Mouse (Mus musculus) MEL (cell line): Measurements from ENCODE around the gene Sgcd. TPM values are rescaled to one million over a fixed set of nuclear protein-coding genes. Genes with fewer than 3 reads are reported as not detected.

ENCODE experiments used
- DNase-seq: peaks from one replicate; pipeline ENCODE4 v3.0.0; 2011; ENCODE audit warnings: low read depth, low spot score
- H3K27ac ChIP-seq: 2 replicates; pipeline ENCODE4 v1.5.1; 2012; ENCODE audit warnings: low read depth, mild to moderate bottlenecking, control low read depth, low read length, moderate library complexity; ENCODE audit not compliant: control insufficient read depth
- H3K27me3 ChIP-seq, 2 experiments: fragments of 150-350 bp in 1 of 2; sonication (generic) in 1 of 2; 2 replicates each; pipeline ENCODE4 v1.6.1; 2012; ENCODE audit warnings: low read length in 2 of 2, mild to moderate bottlenecking in 2 of 2, improper control_type of control experiment in 1 of 2, moderate library complexity in 1 of 2; ENCODE audit not compliant: insufficient read depth in 2 of 2, control insufficient read depth in 1 of 2
- H3K36me3 ChIP-seq, 2 experiments: 2 replicates each; pipeline ENCODE4 v1.6.1; 2012 to 2014; ENCODE audit warnings: low read length in 2 of 2, improper control_type of control experiment in 1 of 2, inconsistent platforms in 1 of 2, mild to moderate bottlenecking in 1 of 2; ENCODE audit not compliant: insufficient read depth in 2 of 2, control insufficient read depth in 1 of 2
- H3K4me1 ChIP-seq, 2 experiments: fragments of 150-350 bp in 1 of 2; sonication (generic) in 1 of 2; 2 replicates each; pipeline ENCODE4 v1.6.1; 2012; ENCODE audit warnings: low read length in 2 of 2, improper control_type of control experiment in 1 of 2, mild to moderate bottlenecking in 1 of 2; ENCODE audit not compliant: insufficient read depth in 2 of 2, control insufficient read depth in 1 of 2
- H3K4me3 ChIP-seq, 2 experiments: fragments of 150-350 bp in 1 of 2; sonication (generic) in 1 of 2; 2 replicates each; pipeline ENCODE4 v1.5.1; 2012; ENCODE audit warnings: low read depth in 2 of 2, low read length in 2 of 2, mild to moderate bottlenecking in 2 of 2, moderate library complexity in 2 of 2, control low read depth in 1 of 2, improper control_type of control experiment in 1 of 2; ENCODE audit not compliant: control insufficient read depth in 1 of 2, insufficient read depth in 1 of 2
- H3K79me2 ChIP-seq: 2 replicates; pipeline ENCODE4 v1.6.1; 2012; ENCODE audit warnings: mild to moderate bottlenecking, low read length, moderate library complexity; ENCODE audit not compliant: control insufficient read depth, poor library complexity, insufficient read depth
- H3K9ac ChIP-seq: 2 replicates; pipeline ENCODE4 v1.6.1; 2012; ENCODE audit warnings: low read depth, mild to moderate bottlenecking, control low read depth, low read length, moderate library complexity; ENCODE audit not compliant: control insufficient read depth, poor library complexity, severe bottlenecking
- H3K9me3 ChIP-seq: fragments of 150-350 bp; sonication (generic); replicated peaks from 2 replicates; pipeline ENCODE4 v1.6.1; 2012; ENCODE audit warnings: mild to moderate bottlenecking, low read length, improper control_type of control experiment, moderate library complexity; ENCODE audit not compliant: insufficient read depth
- BHLHE40 ChIP-seq: IDR thresholded peaks from 2 replicates; pipeline ENCODE4 v1.6.1; 2012; ENCODE audit warnings: low read depth, mild to moderate bottlenecking, inconsistent platforms, low read length, improper control_type of control experiment, borderline replicate concordance
- E2F4 ChIP-seq: IDR thresholded peaks from 2 replicates; pipeline ENCODE4 v1.6.1; 2011; ENCODE audit warnings: low read depth, low read length, improper control_type of control experiment, borderline replicate concordance
- GABPA ChIP-seq: IDR thresholded peaks from 2 replicates; pipeline ENCODE4 v1.6.1; 2012; ENCODE audit warnings: low read depth, mild to moderate bottlenecking, inconsistent platforms, low read length, improper control_type of control experiment, moderate library complexity
- KAT2A ChIP-seq: conservative IDR thresholded peaks from 2 replicates; pipeline ENCODE4 v1.6.1; 2012; ENCODE audit warnings: low read depth, low read length, improper control_type of control experiment, inconsistent platforms
- MAFK ChIP-seq: IDR thresholded peaks from 2 replicates; pipeline ENCODE4 v1.6.1; 2011; ENCODE audit warnings: low read depth, mild to moderate bottlenecking, low read length, improper control_type of control experiment, borderline replicate concordance
- MAZ ChIP-seq: IDR thresholded peaks from 2 replicates; pipeline ENCODE4 v1.6.1; 2012; ENCODE audit warnings: low read depth, mild to moderate bottlenecking, inconsistent platforms, low read length, improper control_type of control experiment
- MEF2A ChIP-seq: IDR thresholded peaks from 2 replicates; pipeline ENCODE4 v1.6.1; 2014; ENCODE audit warnings: low read depth, mild to moderate bottlenecking, inconsistent platforms, low read length, improper control_type of control experiment; ENCODE audit not compliant: poor library complexity, insufficient replicate concordance, severe bottlenecking; ENCODE audit errors: extremely low read depth
- MYB ChIP-seq: IDR thresholded peaks from 2 replicates; pipeline ENCODE4 v1.6.1; 2011; ENCODE audit warnings: mild to moderate bottlenecking, low read depth, low read length, improper control_type of control experiment
- NRF1 ChIP-seq: IDR thresholded peaks from 2 replicates; pipeline ENCODE4 v1.6.1; 2014; ENCODE audit warnings: low read depth, mild to moderate bottlenecking, inconsistent platforms, low read length, improper control_type of control experiment, moderate library complexity; ENCODE audit not compliant: poor library complexity, insufficient read depth, severe bottlenecking
- POLR2AphosphoS2 ChIP-seq: IDR thresholded peaks from 2 replicates; pipeline ENCODE4 v1.6.1; 2011; ENCODE audit warnings: low read length, improper control_type of control experiment
- POLR2AphosphoS5 ChIP-seq: IDR thresholded peaks from 2 replicates; pipeline ENCODE4 v1.6.1; 2012; ENCODE audit warnings: low read depth, borderline replicate concordance, mild to moderate bottlenecking, inconsistent platforms, low read length, moderate library complexity, mixed read lengths
- UBTF ChIP-seq: IDR thresholded peaks from 2 replicates; pipeline ENCODE4 v1.6.1; 2012; ENCODE audit warnings: low read depth, mild to moderate bottlenecking, inconsistent platforms, low read length, improper control_type of control experiment, moderate library complexity, borderline replicate concordance; ENCODE audit not compliant: insufficient read depth
- USF2 ChIP-seq, 2 experiments: IDR thresholded peaks; 2 replicates each; pipeline ENCODE4 v1.6.1; 2011 to 2012; ENCODE audit warnings: improper control_type of control experiment in 2 of 2, low read length in 2 of 2, borderline replicate concordance in 1 of 2, inconsistent platforms in 1 of 2, low read depth in 1 of 2, mild to moderate bottlenecking in 1 of 2; ENCODE audit not compliant: insufficient read depth in 1 of 2
- ZKSCAN1 ChIP-seq: IDR thresholded peaks from 2 replicates; pipeline ENCODE4 v1.6.1; 2012; ENCODE audit warnings: low read depth, mild to moderate bottlenecking, inconsistent platforms, low read length, improper control_type of control experiment, moderate library complexity
- polyA plus RNA-seq, 2 experiments: library from polyadenylated mRNA; stranded (reverse) in 1 of 2; unstranded in 1 of 2; fragments of >175 nt in 1 of 2; fragments of >200 nt in 1 of 2; gene quantifications; 2 replicates each; pipeline versions ENCODE4 v1.2.1 to v1.2.4; 2012; ENCODE audit warnings: low replicate concordance in 2 of 2, low read depth in 1 of 2; ENCODE audit not compliant: insufficient read length in 2 of 2, insufficient read depth in 1 of 2, missing spikeins in 1 of 2
- total RNA-seq: library from RNA; depleted of rRNA; stranded (reverse); fragments of 300-350 nt; gene quantifications from 2 replicates; pipeline ENCODE4 v1.2.3, GENCODE M21; 2012

The Sgcd gene
- total and polyA plus RNA-seq, 3 experiments = not detected

- H3K4me1 ChIP-seq = no peaks in the 10 kb centered on the region
- no peaks in the 10 kb centered on the region for H3K36me3 ChIP-seq
- TF ChIP-seq POLR2AphosphoS5 (no peak), UBTF (no peak), POLR2AphosphoS2 (no peak)
- H3K4me3 ChIP-seq = no peak overlapping the region
- no peaks in the 10 kb centered on the region for H3K27me3 ChIP-seq
- no peaks in the 10 kb centered on the region for H3K9me3 ChIP-seq
- H3K79me2 ChIP-seq = no peaks in the 10 kb centered on the region
- no peak overlapping the region for H3K27ac ChIP-seq
- DNase-seq = no peak
- no peak overlapping the region for H3K9ac ChIP-seq
These were observed 155.5 kb downstream of the Sgcd start for GRCm38 (mm10) chr11:47833283-47833682.

- H3K9me3 ChIP-seq = no peaks in the 10 kb centered on the region
- H3K27ac ChIP-seq = no peak overlapping the region
- no peaks in the 10 kb centered on the region for H3K4me1 ChIP-seq
- no peaks in the 10 kb centered on the region for H3K36me3 ChIP-seq
- H3K9ac ChIP-seq = no peak overlapping the region
- H3K79me2 ChIP-seq = no peaks in the 10 kb centered on the region
- no peak for DNase-seq
- H3K27me3 ChIP-seq = no peaks in the 10 kb centered on the region
- TF ChIP-seq USF2 (IDR thresholded peaks at IDR 0.05; ENCODE audit: borderline replicate concordance in 1 of 2, insufficient read depth in 1 of 2, low read depth in 1 of 2, low read length in 2 of 2) (no peak), MAZ (no peak), E2F4 (no peak), BHLHE40 (no peak), MAFK (no peak), MEF2A (no peak), MYB (no peak), KAT2A (no peak), NRF1 (no peak), ZKSCAN1 (no peak), GABPA (no peak)
- H3K4me3 ChIP-seq = no peak overlapping the region
These were observed 178.5 kb downstream of the Sgcd start for GRCm38 (mm10) chr11:47810307-47810706.
